Mouse (Mus musculus) left cerebral cortex, adult 11 months (tissue): ENCODE measurements around the gene Exoc2.
A peak's percentile ranks its signal among the peaks of the same experiment; 100 is the strongest.

Source experiments
- DNase-seq: peaks from one replicate; pipeline ENCODE4 v3.0.0; 2022; ENCODE audit warnings: low spot score

Exoc2 gene

DNA sequence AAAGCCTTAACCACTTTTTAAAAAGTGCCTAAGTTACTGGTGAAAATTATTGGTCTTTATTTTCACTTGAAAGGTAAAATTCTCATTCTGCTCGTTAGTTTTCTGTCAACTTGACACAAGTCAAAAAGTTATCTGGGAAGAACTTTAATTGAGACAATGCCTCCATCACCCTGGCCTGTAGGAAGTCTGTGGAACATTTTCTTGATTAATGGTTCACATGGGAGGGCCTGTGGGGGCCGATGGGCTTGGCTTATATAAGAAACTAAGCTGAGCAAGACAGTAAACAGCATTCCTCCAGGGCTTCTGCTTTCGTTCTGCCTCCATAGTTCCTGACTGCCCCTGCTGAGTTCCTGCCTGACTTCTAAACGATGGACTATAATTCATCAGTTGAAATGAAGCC, 81.6 kb downstream of the Exoc2 start:
- DNase-seq, result no peak

DNA sequence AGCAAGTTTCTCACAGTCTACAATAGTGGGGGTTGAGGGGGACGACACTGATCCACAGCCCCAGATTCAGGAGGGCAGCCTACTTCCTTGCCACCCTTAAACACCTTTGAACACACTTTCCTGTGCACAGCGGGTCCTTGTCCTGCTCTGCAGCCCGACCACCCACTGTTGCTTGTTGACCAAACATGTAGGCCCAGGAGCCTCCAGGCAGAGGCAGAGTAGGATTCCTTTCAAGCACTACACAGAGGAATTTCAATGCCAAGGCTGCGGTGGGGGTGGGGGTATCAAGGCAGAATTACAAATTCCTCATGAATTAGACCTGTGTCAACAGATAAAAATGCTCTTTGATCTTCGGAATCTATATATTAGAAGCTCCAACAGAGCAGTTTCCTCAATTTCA, 82.7 kb downstream of the Exoc2 start:
- no peak for DNase-seq

DNA sequence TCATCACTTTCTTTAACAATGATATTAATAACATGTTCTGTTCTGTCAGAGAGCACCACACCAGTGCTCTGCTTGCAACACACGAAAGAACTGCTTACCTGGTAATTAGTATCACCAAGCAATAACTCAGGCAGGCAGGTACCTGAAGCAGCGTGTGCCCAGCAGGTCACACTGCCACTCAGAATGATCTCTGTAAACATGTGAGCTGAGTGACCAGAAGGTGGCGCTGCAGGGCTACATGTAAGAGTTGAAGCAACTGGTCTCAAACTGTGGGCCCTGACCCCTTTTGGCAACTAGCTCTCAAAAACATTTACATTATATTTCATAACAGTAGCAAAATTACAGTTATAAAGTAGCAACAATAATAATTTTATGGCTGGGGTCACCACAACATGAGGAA, 85.4 kb downstream of the Exoc2 start:
- peak; percentile 47 for DNase-seq

DNA sequence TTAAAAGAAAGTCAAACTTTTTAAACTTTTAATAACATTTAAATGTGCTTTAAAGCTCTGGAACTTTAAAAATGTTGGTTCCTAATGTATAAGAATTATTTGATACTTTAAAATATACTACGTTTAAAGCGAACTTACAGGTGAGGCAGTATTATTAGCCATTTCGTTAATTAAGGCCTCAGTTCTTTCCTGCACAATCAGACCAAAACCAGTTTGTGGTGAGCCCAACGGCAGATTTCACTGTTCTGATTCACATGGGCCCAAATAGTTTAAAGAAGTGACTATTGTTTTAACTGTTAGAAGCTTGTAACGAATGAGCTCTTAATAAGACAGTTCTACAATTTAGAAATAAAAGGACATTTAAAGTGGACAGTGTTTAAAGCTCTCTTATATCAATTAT, 93.6 kb downstream of the Exoc2 start:
- no peak for DNase-seq

DNA sequence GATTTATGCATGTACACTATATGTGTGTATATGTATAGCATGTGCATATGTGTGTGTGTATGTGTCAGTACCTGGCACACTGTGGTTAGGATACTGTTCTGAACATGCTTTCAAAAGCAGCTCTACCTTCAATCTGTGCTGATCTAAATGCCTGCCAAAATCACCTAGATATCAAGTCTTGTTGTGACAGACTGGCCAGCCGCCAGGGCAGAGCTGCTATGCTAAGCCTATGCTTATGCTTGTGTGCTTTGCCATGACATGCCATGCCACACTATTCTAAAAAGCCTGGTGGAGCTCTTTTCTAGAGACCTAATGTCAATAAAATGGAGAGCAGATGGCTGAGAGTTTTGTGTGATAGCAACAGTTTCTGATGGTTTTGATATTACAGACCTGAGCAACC, 94.0 kb downstream of the Exoc2 start:
- DNase-seq, result no peak

DNA sequence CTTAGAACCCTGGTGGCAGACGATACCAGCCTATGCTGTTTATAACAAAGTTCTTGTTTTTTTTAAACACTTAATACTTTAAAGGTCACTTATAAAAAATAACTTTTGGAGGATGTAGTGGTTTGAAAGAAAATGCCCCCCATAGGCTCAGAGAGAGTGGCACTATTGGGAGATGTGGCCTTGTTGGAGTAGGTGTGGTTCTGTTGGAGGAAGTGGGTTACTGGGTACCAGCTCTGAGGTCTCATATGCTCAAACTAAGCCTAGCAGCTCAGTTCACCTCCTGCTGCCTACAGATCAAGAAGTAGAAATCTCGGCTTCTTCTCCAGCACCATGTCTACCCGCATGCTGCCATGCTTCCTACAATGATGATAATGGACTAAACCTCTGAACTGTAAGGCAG, 98.1 kb downstream of the Exoc2 start:
- no peak for DNase-seq

DNA sequence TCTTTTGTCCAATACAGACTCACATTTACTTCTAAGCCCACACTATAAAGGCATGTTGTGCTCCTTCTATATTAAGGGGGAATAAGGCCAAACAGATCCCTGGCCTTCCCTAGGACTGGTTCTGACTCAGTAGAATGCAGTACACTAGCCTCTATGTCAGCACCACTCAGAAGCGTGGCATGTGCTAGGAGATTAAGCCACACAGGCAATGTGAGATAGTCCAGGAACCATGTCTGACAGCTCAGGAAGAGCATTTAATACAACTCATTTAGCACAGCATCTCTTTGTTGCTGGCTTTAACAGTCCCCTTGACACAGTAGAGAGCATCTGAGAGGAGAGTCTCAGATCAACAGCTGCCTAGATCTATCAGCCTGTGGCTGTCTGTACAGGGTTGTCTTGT, 100.4 kb downstream of the Exoc2 start:
- no peak for DNase-seq

DNA sequence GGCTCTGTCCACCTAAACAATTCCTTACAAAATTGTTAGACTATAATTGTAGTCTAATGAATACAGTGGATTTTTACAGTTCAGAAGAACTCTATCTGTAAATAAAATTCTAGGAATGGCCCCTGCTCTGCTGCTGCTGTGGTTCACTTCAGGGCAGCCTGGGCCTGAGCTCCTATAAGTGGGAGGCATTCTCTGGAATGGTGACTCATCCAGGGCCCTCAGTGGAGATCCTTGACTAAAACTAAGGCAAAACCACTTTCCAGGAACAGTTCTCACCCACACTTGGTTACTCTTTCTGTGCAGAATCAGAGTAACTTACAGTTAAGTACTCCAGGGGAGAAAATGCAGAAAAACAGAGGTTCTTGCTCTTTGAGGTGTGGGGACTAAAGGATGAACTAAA, 108.4 kb downstream of the Exoc2 start:
- peak; percentile 37 for DNase-seq

DNA sequence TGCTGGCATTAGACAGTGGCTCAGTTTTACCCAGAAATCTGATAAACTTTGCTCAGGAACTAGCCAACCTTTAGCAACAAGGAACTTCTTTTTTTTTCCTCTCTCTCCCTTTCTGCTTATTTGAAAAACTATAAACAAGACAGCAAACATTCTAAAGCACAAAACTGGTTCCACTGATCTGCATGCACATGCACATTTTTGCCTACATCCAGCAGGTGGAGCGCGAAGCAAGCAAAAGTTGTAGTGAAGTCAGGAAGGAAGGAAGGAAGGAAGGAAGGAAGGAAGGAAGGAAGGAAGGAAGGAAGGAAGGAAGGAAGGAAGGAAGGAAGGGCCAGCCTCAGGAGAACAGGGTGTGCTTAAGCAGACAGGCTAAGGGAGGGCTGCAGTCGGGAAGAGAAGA, 109.9 kb downstream of the Exoc2 start:
- DNase-seq, result no peak

DNA sequence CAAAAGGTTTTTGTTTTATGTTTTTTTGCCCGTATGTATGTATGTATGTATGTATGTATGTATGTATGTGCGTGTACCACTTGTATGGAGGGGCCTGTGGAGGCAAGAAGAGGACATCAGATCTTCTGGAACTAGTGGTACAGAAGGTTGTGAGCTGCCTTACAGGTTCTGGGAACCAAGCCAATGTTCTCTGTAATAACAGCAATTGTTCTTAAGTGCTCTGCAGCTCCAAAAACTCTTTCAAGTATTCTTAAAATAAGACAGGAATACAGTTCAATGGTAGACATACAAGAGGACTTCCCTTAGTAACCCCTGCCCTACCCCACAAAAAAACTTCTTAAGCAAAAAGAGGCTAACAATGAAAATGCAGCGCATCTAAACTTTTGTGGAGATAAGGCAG, 115.5 kb downstream of the Exoc2 start:
- no peak for DNase-seq

DNA sequence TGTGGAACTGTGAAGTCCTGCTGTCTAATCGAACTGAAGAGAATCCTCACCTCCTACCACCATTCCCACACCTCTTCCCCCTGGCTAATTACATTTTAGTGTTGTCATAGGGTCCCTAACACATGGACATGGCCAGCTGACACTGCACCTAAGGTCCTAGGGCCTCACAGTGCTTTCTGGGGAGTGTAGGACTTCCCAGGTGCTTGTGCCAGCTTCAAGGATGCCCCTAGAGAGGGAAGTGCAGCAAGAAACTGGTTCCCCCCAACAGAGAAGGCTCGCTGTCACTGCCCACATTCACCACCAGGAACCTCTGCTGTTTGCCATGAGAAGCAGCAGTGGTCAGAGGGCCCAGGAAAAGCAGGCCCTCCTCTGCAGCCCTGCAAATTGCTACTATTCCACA, 123.2 kb downstream of the Exoc2 start:
- no peak for DNase-seq

DNA sequence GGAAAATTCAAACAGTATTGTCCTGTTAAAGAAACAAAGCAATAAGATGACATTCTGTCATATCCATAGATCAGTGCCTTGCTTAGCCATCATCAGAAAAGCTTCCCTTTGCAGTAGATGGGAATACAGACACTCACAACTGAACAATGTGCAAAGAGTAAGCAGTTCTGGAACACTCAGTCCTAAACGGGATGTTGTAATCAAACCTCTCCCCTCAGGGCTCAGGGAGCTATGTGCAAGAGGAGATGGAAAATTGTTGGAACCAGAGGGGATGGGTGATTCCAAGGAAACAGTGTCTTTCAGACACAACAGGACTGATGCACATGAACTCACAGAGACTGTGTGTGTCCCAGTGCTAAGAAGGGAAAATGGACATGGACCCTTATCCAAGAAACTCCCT, 125.9 kb downstream of the Exoc2 start:
- DNase-seq, result no peak

DNA sequence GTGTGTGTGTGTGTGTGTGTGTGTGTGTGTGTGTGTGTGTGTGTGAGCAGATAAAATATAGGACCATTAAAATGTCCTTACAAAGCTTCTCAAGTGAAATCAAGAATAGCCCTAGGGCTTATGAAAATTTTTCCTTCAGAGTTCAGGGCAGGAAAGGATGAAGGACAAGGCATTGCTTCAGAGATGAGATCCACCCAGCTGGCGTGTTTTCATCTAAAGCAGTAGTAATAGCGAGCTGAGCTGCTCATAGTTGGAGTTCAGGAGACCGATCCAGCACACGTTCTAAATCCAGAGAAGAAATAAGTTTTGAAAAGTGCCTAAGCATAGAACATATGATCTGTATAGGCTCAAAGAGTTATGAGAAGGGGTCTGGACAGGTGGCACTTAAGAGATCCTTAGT, 127.4 kb downstream of the Exoc2 start:
- DNase-seq, result no peak

DNA sequence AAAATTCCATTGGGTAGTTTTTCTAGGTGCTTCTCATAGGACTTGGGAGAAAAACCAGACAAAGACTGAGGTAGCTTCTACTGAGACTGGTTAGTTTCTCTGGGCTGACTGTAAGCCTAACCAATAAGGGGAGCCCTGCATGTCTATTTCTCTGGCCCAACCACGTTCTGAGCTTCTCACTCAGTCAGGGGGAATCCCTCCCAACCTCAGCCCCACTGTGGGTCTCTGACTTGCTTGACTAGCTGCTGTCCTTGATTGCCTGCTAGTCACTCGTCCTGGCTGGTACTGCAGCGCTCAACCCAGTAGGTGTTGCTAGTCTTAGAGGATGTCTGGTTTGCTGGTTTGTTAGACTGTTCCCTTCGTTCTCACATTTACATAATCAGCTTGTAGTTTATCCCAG, 130.8 kb downstream of the Exoc2 start:
- DNase-seq, result no peak

DNA sequence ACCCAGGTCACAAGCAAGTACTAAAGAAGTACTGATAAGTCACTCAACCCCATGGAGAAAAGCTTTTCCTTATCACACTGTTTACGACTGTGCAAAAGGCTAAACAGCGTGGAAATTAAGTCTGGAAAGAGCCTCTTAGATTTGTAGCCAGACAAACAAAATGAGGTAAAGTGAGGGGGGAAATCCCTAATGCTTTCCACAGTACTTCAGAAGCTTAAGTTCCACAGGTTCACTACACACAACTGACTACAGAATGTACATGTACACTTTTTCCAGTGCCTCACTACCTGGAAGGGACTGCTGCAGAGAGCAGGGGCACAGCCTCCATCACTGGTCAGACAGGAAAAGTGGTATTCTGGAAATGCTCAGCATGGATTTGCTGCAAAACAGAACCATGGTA, 132.1 kb downstream of the Exoc2 start:
- no peak for DNase-seq

DNA sequence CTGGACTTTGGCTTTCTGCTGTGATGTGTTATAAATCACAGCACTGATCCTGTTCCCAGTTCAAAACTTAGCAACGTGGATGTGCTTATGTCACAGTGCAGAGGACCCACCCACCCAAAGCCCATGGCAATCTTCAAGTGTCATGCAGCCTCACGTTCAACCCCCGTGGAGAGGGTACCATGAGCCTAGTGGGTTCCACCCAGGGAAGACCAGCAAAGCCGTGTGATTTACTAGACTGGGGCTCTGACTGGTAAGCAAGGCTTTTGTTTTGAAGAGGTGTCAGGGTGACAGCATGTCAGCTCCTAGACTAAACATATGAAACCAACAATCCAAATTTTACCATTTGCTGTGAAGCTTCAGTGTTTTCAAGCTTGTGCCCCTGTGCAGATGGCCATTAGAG, 132.6 kb downstream of the Exoc2 start:
- no peak for DNase-seq

DNA sequence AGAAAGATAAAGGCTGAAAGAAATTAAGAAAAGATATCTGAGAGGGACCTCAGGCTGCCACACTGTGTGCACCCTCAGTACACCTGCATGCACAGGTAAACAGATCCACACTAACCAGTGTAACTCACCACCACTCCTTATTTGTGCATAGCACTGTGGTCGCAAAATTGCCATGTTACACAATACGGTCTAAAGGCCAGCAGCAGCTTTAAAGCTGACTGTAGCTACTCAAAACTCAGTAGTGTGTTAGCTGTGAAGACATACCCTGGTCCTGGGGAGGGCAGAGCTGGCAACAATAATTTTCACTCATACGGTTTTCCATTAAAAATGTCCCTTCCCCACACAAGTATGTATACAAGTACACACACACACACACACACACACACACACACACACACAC, 133.2 kb downstream of the Exoc2 start:
- no peak for DNase-seq

DNA sequence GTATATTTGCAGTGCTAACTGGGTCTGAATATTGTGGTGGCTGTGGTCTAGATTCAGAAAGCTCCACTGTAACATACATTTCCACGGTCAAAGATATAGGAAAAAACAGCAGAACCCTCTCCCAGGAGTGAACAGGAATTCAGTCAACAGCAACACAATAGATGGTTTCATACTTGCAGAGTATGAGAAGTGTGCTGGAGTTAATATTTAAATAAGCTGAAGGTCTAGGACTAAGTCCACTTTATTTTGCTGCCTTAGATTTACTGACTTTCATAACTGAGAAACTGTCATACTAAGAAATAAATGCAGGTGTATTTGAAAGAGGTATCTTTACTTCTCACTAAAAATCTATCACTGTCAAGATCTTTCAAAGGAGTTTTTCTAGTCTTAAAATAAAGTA, 137.6 kb downstream of the Exoc2 start:
- DNase-seq, result no peak

DNA sequence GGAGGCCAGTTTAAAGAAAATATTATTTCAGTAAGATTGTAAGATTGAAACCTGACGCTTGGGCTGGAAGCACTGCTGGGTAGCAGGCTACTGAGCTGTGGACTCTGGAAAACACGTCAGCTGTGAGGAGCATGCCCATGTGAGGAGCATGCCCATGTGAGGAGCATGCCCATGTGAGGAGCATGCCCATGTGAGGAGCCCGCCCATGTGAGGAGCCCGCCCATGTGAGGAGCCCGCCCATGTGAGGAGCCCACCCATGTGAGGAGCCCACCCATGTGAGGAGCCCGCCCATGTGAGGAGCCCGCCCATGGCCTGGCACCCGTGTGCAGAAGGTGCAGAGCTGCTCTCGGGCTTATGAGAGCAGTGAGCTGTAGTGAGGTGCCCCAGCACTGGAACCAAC, 139.0 kb downstream of the Exoc2 start:
- no peak for DNase-seq

DNA sequence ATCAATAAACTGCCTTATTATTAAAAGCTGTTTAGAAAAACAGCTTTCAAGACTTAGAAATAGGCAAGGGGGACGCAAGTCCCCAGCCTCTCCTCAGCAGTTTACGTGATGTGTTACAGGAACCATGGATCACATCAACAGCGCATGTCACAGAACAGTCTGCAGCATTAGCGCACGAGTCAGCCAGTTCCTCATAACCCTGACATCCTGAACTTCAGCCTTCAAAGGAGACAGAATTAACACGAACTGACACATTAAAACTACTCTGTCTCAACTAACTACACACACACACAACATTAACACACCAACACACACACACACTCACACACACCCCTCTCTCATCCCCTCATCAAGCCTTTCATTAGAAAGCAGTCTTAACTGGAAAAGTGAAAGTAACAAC, 139.5 kb downstream of the Exoc2 start:
- DNase-seq, result no peak

DNA sequence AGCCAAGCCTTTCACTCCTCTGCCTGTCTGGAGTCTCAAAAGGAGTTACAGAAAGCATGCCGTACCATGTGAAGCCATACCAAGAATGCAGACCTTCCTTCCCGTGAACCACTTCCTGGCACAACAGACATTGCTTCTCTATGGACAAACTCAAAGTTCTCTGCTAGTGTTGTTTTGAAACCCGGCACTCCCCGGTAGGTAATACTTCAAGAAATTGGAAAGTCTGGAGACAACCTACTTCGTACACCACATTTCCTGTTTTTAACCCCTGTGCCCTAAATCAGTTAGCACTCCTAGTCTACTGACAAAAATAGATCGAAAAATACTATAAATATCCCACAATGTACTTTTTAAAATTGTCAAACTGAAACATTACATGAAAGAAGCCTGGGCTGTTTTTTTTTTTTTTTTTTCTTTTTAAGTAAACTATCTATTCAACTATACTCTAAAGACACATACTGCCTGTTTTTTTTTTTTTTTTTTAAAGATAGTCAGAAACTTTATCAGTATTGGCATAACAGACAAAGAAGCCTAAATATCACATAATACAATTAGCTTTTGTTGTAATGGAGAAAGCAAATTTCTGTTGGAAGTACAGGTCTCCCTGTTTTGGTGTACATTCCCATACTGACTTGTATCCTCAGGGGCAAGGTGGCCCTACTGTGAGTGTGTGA, 140.3 kb downstream of the Exoc2 start:
- no peak for DNase-seq

DNA sequence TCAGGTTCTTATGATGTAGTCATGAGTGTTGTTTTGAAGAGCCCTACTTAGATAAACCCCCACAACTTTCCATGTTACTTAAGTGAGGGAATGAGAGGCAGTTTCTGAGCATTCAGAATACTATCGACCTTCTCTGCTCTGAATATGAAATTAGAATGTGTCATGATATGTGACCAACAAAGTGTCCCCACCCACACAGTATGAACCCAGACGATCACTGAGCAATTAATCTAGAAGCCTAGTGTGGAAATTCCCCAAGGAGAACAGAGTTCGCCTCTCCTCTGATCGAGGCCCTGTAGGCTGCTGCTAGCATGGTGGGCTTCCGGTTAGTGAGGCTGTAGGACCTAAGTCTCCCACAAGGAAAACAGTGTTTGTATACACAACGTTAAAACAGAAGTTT, 142.5 kb downstream of the Exoc2 start:
- DNase-seq, result no peak

DNA sequence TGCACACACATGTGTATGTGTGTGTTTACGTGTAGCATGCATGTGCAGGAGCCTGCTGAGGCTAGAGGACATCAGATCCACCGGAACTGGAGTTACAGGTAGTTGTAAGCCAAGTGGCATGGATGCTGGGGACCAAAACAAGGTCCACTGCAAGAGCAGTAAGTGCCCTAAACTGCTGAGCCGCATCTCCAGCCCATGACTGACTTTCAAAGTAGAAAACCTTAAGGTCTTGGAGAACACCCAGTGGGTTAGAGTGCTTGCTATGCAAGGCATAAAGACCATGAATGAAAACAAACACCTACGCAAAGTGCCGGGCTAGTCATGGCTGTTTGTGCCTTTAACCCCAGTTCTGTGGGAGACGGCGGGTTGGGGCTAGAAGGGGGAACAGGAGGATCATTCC, 147.4 kb downstream of the Exoc2 start:
- DNase-seq, result no peak

DNA sequence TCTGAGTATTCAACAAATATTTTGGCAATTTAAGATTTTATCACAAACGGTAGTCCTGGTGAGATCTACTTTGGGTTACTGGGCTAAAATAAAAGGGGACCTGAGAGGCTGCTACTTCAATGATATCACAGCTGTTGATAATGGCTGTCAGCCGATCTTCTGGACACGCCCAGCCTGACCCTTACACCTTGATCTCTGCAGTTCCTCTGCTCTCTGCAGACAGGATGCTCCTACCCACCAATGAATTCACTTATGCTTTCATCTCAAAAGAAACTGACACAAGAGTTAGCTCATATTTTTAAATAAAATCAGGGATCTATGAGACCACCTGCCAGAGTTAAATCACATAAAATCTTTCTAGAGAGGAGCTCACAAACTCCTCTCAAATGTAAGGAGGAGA, 149.0 kb downstream of the Exoc2 start:
- no peak for DNase-seq

DNA sequence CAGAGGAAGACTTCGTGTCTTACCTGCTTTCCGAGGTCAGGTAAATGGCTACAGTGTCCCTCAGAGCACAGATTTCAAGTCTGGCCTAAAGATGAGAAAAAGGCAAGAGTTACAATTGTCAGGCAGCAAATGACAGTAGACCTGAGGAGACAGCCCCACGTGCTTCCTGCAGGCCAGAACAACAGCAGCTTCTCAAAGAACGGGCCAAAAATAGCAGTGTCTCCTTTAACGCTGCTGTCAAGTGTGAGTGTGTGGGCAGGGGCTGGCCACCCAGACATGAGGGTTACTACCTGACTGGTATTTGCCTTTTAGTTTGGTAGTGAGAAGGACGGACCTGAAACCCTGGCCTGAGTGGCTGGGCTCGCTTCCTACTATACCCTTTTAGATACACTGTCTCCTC, 153.3 kb downstream of the Exoc2 start:
- no peak for DNase-seq
